In the genomic region with DNA sequence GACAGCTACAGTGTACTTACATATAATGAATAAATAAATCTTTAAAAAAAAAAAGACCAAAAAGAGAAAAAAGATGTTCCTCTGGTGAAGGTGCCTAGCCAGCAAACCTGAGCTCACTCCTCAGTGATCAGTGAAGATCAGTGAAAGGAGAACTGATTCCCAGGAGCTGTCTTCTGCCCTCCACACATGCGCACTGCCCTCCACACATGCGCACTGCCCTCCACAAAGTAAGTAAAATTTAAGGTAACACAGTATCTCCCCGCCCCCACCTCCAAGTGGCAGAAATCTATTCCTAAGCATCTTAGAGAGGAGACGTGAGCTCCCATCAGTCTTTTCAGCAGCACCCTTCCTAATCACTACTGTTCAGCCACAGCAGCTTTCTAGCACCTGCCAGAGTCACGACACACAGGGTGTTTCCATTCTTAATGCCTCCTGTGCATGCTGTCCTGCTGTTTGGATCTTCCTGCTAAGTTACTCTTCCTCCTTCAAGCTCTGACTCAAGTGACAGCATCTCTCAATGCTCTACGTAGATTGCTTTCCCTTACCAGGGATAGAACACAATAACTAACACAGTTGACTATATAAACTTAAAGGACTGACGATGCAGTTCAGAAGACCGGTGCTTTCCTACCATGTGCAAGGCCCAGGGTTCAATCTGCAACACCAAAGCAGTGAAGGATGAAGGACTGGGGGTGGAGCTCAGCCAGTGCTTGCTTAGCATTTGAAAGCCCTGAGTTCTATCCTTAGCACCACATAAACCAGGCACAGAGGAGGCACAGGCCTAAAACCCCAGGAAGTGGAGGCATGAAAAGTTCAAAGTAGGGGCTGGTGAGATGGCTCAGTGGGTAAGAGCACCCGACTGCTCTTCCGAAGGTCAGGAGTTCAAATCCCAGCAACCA, we compare ENCODE assay signal across 19 mouse cellular contexts. TPM values are rescaled to one million over a fixed set of nuclear protein-coding genes. Genes with fewer than 3 reads are reported as not detected.
DNase-seq lines count a peak whose midpoint lies in the region; ATAC-seq and TF ChIP-seq lines count a peak whose summit lies in the region.
"Had no signal": no experiment of that assay in that cellular context is flagged by ENCODE, and none has a peak within 500 bp of the region (broad histone marks: within the 10 kb centered on the region; RNA-seq: fewer than 3 reads in every experiment).

No protein-coding gene starts in this region.

- no peaks in the 10 kb centered on the region for H3K27me3 ChIP-seq in heart, embryonic 13.5 days (replicated peaks)
- H3K27me3 ChIP-seq in E14TG2a.4 (ENCODE audit: insufficient read depth, low read length) = no peaks in the 10 kb centered on the region
- no peaks in the 10 kb centered on the region for H3K27me3 ChIP-seq in liver, embryonic 13.5 days
- no peaks in the 10 kb centered on the region for H3K27me3 ChIP-seq in neural tube, embryonic 15.5 days (replicated peaks)
- H3K27me3 ChIP-seq: forebrain, embryonic 15.5 days; kidney, embryonic 15.5 days; limb, embryonic 15.5 days; midbrain, embryonic 15.5 days had no signal

- peaks cover 12% of the 10 kb centered on the region for H3K36me3 ChIP-seq in heart, embryonic 13.5 days
- H3K36me3 ChIP-seq in E14TG2a.4 (ENCODE audit: insufficient read depth, low read length) = peaks cover 27% of the 10 kb centered on the region
- peaks cover 15% of the 10 kb centered on the region for H3K36me3 ChIP-seq in liver, embryonic 13.5 days
- H3K36me3 ChIP-seq in neural tube, embryonic 15.5 days = peaks cover 9% of the 10 kb centered on the region
- H3K36me3 ChIP-seq: midbrain, embryonic 15.5 days had no signal

- peaks cover 23% of the 10 kb centered on the region for H3K4me1 ChIP-seq in heart, embryonic 13.5 days
- H3K4me1 ChIP-seq in E14TG2a.4 (replicated peaks; ENCODE audit: low read depth, low read length) = peaks cover 70% of the 10 kb centered on the region
- H3K4me1 ChIP-seq in liver, embryonic 13.5 days (replicated peaks) = peaks cover 73% of the 10 kb centered on the region
- H3K4me1 ChIP-seq in neural tube, embryonic 15.5 days = peaks cover 38% of the 10 kb centered on the region

- ATAC-seq in heart, embryonic 13.5 days (ENCODE audit: extremely low read depth, insufficient number of reproducible peaks, low FRiP score, low TSS enrichment) = no peak
- peak; percentile 36 for ATAC-seq in liver, embryonic 13.5 days (ENCODE audit: low read depth)
- no peak for ATAC-seq in neural tube, embryonic 15.5 days (ENCODE audit: low FRiP score)
- ATAC-seq: forebrain, embryonic 15.5 days; midbrain, embryonic 15.5 days had no signal

- DNase-seq in heart, adult 8-10 months (ENCODE audit: low spot score) = no peak
- DNase-seq in ZHBTc4 (ENCODE audit: low read depth, low spot score) = peak; percentile 91
- DNase-seq in liver, embryonic 13.5 days = peak; percentile 62
- no peak for DNase-seq in left cerebral cortex, postnatal 10 days (ENCODE audit: extremely low spot score in 1 of 2, low spot score in 2 of 2)
- DNase-seq in right cerebral cortex, adult 18-20 months = no peak
- DNase-seq: cerebellum, adult 18-20 months; heart, adult 18-20 months; heart, postnatal 36 days; lung, postnatal 4 days; thymus, postnatal 25 days had no signal

- H3K9me3 ChIP-seq in heart, embryonic 13.5 days = no peaks in the 10 kb centered on the region
- peaks cover 8% of the 10 kb centered on the region; the same call in 1 of the 2 replicates for H3K9me3 ChIP-seq in E14TG2a.4 (ENCODE audit: low read length)
- no peaks in the 10 kb centered on the region for H3K9me3 ChIP-seq in liver, embryonic 13.5 days (replicated peaks)
- H3K9me3 ChIP-seq in neural tube, embryonic 15.5 days (replicated peaks) = no peaks in the 10 kb centered on the region
- H3K9me3 ChIP-seq: forebrain, embryonic 15.5 days; kidney, embryonic 15.5 days; limb, embryonic 15.5 days; midbrain, embryonic 15.5 days had no signal

- H3K4me3 ChIP-seq in heart, embryonic 13.5 days = peak overlapping the region; percentile 8; the same call in 1 of the 2 replicates
- peak overlapping the region; percentile 95 for H3K4me3 ChIP-seq in E14TG2a.4 (replicated peaks; ENCODE audit: low read length)
- peak overlapping the region; percentile 9 for H3K4me3 ChIP-seq in liver, embryonic 13.5 days (replicated peaks)
- H3K4me3 ChIP-seq in neural tube, embryonic 15.5 days (replicated peaks) = no peak overlapping the region
- H3K4me3 ChIP-seq: forebrain, embryonic 15.5 days; kidney, embryonic 15.5 days; layer of hippocampus, adult 2 months; limb, embryonic 15.5 days; midbrain, embryonic 15.5 days had no signal

- 67% methylated on average over 10 of the region's 10 CpGs for WGBS in heart, embryonic 13.5 days
- WGBS in liver, embryonic 13.5 days (ENCODE audit: insufficient replicate concordance) = 65% methylated on average over 10 of the region's 10 CpGs
- 64% methylated on average over 10 of the region's 10 CpGs for WGBS in neural tube, embryonic 15.5 days

- H3K4me2 ChIP-seq in heart, embryonic 13.5 days = peak overlapping the region; percentile 25
- peak overlapping the region; percentile 89 for H3K4me2 ChIP-seq in liver, embryonic 13.5 days
- H3K4me2 ChIP-seq in neural tube, embryonic 15.5 days = no peak overlapping the region
- H3K4me2 ChIP-seq: forebrain, embryonic 15.5 days; kidney, embryonic 15.5 days; limb, embryonic 15.5 days; midbrain, embryonic 15.5 days had no signal

- 0 out of 2 replicates have a peak overlapping the region, but pooled peaks have one; percentile 19 for H3K9ac ChIP-seq in heart, embryonic 13.5 days
- H3K9ac ChIP-seq in liver, embryonic 13.5 days = peak overlapping the region; percentile 57
- H3K9ac ChIP-seq in neural tube, embryonic 15.5 days (replicated peaks) = no peak overlapping the region
- H3K9ac ChIP-seq: forebrain, embryonic 15.5 days; kidney, embryonic 15.5 days; limb, embryonic 15.5 days; midbrain, embryonic 15.5 days had no signal

- H3K27ac ChIP-seq in heart, embryonic 13.5 days (replicated peaks) = peak overlapping the region; percentile 36; the same call in 1 of the 2 replicates
- peak overlapping the region; percentile 99 for H3K27ac ChIP-seq in liver, embryonic 13.5 days
- H3K27ac ChIP-seq in neural tube, embryonic 15.5 days (replicated peaks) = no peak overlapping the region
- H3K27ac ChIP-seq: forebrain, embryonic 15.5 days; kidney, embryonic 15.5 days; limb, embryonic 15.5 days; midbrain, embryonic 15.5 days had no signal

- intact Hi-C loops in left cerebral cortex, postnatal 10 days (cut with DNase I) = no loop called here

- no peak for TF ChIP-seq CTCF in E14TG2a.4 (conservative IDR thresholded peaks at IDR 0.05; ENCODE audit: low read length)

RNA-seq across cellular contexts. Expression of a gene that starts 7.1 kb away (rescaled TPM):
- 72.8 and 74.8 TPM in 2 replicates for polyA plus RNA-seq in heart, embryonic 13.5 days (2015; fragmentation: Nextera tagmentation; extraction: Ambion mirVana)
- 10 to 100 TPM; 39.5 to 43.6 (median 41.9) TPM for total RNA-seq in heart, adult 8-10 months (2022)
- polyA plus RNA-seq in liver, embryonic 13.5 days (2015; fragmentation: Nextera tagmentation; extraction: Ambion mirVana) = 118 and 128 TPM in 2 replicates
- 100 to 1,000 TPM; 195 to 198 TPM for total RNA-seq in left cerebral cortex, postnatal 10 days (2021)
- polyA plus RNA-seq in neural tube, embryonic 15.5 days (2015; fragmentation: Nextera tagmentation; extraction: Ambion mirVana) = 158 and 159 TPM in 2 replicates

RNA-seq across cellular contexts. Expression of a gene that starts 19.5 kb away (rescaled TPM):
- 54.1 and 60.0 TPM in 2 replicates for polyA plus RNA-seq in heart, embryonic 13.5 days (2015; fragmentation: Nextera tagmentation; extraction: Ambion mirVana)
- total RNA-seq in heart, adult 8-10 months (2022) = 10 to 100 TPM; 16.1 to 19.6 (median 17.5) TPM
- polyA plus RNA-seq in liver, embryonic 13.5 days (2015; fragmentation: Nextera tagmentation; extraction: Ambion mirVana) = 80.8 and 81.6 TPM in 2 replicates
- 10 to 100 TPM; 47.3 to 47.4 TPM for total RNA-seq in left cerebral cortex, postnatal 10 days (2021)
- 91.0 and 95.2 TPM in 2 replicates for polyA plus RNA-seq in neural tube, embryonic 15.5 days (2015; fragmentation: Nextera tagmentation; extraction: Ambion mirVana)

RNA-seq across cellular contexts. Expression of a gene that starts 24.4 kb away (rescaled TPM):
- polyA plus RNA-seq in heart, embryonic 13.5 days (2015; fragmentation: Nextera tagmentation; extraction: Ambion mirVana) = 1.3 and 1.4 TPM in 2 replicates
- not detected for total RNA-seq in heart, adult 8-10 months (2022)
- 0.81 and 1.3 TPM in 2 replicates for polyA plus RNA-seq in liver, embryonic 13.5 days (2015; fragmentation: Nextera tagmentation; extraction: Ambion mirVana)
- 1 to 10 TPM; 1.3 to 2.2 TPM for total RNA-seq in left cerebral cortex, postnatal 10 days (2021)
- 1.5 and 2.2 TPM in 2 replicates for polyA plus RNA-seq in neural tube, embryonic 15.5 days (2015; fragmentation: Nextera tagmentation; extraction: Ambion mirVana)
- total RNA-seq: heart, postnatal 36 days had no signal
- polyA plus RNA-seq: cortical plate, adult 2 months had no signal

RNA-seq across cellular contexts. Expression of a gene that starts 25.1 kb away (rescaled TPM):
- polyA plus RNA-seq in heart, embryonic 13.5 days (2015; fragmentation: Nextera tagmentation; extraction: Ambion mirVana) = 81.1 and 87.5 TPM in 2 replicates
- 10 to 100 TPM; 20.9 to 27.3 (median 25.4) TPM for total RNA-seq in heart, adult 8-10 months (2022)
- 48.2 and 51.9 TPM in 2 replicates for polyA plus RNA-seq in liver, embryonic 13.5 days (2015; fragmentation: Nextera tagmentation; extraction: Ambion mirVana)
- 10 to 100 TPM; 68.1 to 69.0 TPM for total RNA-seq in left cerebral cortex, postnatal 10 days (2021)
- 124 and 127 TPM in 2 replicates for polyA plus RNA-seq in neural tube, embryonic 15.5 days (2015; fragmentation: Nextera tagmentation; extraction: Ambion mirVana)

RNA-seq across cellular contexts. Expression of a gene that starts 40.8 kb away (rescaled TPM):
- polyA plus RNA-seq in heart, embryonic 13.5 days (2015; fragmentation: Nextera tagmentation; extraction: Ambion mirVana) = 123 and 124 TPM in 2 replicates
- 10 to 100 TPM; 30.3 to 42.0 (median 33.7) TPM for total RNA-seq in heart, adult 8-10 months (2022)
- 93.3 and 104 TPM in 2 replicates for polyA plus RNA-seq in liver, embryonic 13.5 days (2015; fragmentation: Nextera tagmentation; extraction: Ambion mirVana)
- 10 to 100 TPM; 72.7 to 76.2 TPM for total RNA-seq in left cerebral cortex, postnatal 10 days (2021)
- polyA plus RNA-seq in neural tube, embryonic 15.5 days (2015; fragmentation: Nextera tagmentation; extraction: Ambion mirVana) = 127 and 140 TPM in 2 replicates

Comparison
In these comparisons a context has a peak if more than half of its experiments do, and no peak if none do; other contexts are left out.
1. DNase-seq: peak in ZHBTc4 (single experiment) and liver, embryonic 13.5 days (single experiment); none in heart, adult 8-10 months (single experiment), left cerebral cortex, postnatal 10 days (0 of 2) and right cerebral cortex, adult 18-20 months (single experiment).